Mouse (Mus musculus): ENCODE measurements around the gene Rnf227.

DNA sequence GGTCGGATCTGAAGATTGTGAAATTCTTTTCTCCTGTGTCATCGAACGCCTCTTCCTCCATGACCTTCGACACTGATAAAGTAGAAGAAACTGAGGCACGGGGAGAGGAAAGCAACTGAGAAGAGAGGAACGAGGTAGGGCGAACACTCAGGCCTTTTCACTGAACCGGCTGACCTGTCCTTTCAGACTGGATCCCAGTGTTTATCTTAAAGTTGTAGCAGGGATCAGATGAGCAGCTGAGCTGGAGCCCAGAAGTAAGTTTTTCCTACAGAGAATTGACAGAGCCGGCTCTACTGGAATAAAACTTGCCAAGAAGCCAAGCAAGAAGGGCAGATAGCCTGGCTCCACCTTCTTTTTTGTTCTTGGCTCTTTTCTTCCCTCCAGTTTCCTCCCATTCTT is 30.6 kb downstream of the Rnf227 start:
- TF ChIP-seq GATA1 (IDR thresholded peaks at IDR 0.05; ENCODE audit: borderline replicate concordance, low read length) (no peak), FLI1 (IDR thresholded peaks at IDR 0.05; ENCODE audit: low read length) (no peak)

All from megakaryocyte, embryonic 14.5 days (primary cell).